Mouse (Mus musculus): ENCODE measurements at regions not wholly inside any gene's neighbourhood (a gene's known extent, or its start where the extent isn't known, plus 50 kb on each side); places are given as distances from the start of the nearest gene placed in this dataset.

- no peak for DNase-seq (ENCODE audit: low spot score in 2 of 2)
Observed at GRCm38 (mm10) chr1:81746013-81746412, 486.9 kb upstream of the Gm9747 start.

DNA sequence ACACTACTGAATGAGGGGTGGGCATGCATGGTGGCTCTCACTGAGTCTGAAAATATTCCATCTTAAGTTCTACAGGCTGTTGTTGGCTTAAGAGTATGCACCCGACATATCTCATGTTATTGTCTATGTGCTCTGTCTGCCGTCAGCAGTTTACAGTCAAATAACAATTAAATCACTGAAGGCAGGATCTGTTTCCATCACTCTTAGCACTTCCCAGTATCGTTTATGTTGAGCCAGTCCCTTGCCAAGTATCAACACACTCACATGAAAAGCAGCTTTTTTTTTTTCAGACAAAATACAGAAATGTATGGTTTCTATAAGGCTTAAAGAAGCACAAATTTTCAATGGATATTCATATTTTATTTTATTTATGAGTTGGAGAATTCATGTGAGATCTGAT is 485.9 kb upstream of the Gm9747 start:
- DNase-seq (ENCODE audit: low spot score in 2 of 2): no peak

DNA sequence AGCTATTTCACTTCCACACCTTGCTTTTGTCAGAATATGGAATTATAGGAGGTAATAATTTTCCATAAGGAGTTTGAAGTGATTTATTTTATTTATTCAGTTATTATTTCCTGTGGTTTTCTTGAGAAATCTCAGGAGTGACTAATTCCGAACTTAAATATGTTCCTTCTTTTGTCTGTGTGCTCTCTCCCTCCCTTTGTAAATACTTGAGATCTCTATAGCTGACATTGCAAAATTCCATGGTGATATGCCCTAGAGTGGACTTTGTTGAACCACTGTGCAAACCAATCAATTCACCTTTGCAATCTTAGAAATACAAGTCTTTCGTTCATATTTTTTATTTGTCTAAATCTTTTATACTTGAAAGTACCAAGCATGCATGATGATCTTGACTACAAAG is 478.8 kb upstream of the Gm9747 start:
- no peak for DNase-seq (ENCODE audit: low spot score in 2 of 2)

GRCm38 (mm10) chr1:81755281-81755680 is 477.6 kb upstream of the Gm9747 start:
- DNase-seq (ENCODE audit: low spot score in 2 of 2): no peak

DNA sequence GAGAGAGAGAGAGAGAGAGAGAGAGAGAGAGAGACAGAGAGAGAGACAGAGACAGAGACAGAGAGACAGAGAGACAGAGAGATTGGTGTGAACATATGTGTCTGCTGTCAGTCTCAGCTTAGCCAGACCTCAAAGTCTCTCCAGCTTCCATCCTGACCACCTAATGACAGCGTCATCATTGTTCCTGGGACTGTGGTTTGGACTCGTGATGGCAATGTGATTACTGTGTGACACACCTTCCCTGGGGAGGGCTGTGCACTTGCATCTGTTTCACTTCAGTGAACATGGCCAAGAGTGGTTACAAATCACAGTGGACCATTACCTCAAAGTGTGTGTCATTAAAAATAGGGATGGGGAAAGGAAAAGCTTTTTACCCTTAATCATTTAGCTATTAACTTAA is 477.2 kb upstream of the Gm9747 start:
- DNase-seq (ENCODE audit: low spot score in 2 of 2): no peak

- no peak for DNase-seq (ENCODE audit: low spot score in 2 of 2)
Observed at GRCm38 (mm10) chr1:81759919-81760318, 473.0 kb upstream of the Gm9747 start.

DNA sequence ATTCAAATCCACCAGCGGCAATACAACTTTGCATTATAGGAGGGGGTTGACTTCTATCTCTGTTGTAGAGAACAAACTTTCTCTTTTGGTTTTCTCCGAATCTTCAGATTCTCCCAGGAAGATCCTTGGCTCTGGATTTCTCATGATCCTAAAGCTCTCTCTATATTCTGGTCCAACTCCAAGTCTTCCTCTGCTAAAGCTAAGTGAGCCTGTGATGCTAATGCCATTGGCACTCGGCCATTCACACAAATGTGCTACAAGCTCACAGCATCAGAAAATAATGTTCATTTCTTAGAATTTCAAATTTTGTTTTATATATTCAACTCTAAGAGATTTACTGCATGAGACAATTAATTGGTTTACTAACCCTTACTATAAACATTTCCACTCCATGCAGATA is 461.2 kb upstream of the Gm9747 start:
- no peak for DNase-seq (ENCODE audit: low spot score in 2 of 2)

DNA sequence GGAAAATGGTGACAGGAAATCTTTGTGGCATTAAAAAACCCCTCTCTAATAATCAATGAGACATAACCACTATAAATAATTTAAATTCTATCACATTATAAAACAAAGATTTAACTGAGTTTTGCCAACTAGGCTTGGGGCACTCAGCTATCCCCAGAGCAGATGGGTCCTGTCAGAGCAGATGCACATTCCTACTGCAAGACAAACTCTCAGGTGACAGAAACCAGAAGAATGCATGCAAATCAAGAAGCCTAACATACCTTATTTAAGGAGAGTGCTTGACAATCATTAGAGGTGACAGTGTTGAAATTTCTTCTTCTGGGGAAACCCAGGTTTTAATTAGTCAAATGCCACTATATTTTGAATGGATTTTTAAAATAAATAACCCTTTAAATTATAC is 452.3 kb upstream of the Gm9747 start:
- DNase-seq (ENCODE audit: low spot score in 2 of 2): no peak

- DNase-seq (ENCODE audit: low spot score in 2 of 2): no peak
Observed at GRCm38 (mm10) chr1:81784305-81784704, 448.6 kb upstream of the Gm9747 start.

DNA sequence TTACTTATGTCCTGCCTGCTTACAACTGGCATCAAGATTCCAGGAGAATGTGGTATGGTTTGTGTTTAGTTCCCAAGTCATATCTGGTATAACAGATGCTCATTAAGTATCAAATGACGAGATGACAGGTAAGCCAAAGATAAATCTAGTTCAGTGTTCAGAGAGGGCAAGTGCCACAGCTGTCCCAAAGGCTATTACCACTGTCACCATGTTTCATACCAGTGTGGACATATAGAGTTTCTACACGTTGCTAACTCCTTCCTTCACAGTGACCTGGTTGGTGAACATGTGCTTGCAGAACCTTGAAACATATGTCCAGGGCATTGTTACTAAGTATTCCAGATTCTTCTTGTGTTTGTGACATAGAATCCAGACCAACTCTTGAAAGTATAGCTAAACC is 438.1 kb upstream of the Gm9747 start:
- no peak for DNase-seq (ENCODE audit: low spot score in 2 of 2)

DNA sequence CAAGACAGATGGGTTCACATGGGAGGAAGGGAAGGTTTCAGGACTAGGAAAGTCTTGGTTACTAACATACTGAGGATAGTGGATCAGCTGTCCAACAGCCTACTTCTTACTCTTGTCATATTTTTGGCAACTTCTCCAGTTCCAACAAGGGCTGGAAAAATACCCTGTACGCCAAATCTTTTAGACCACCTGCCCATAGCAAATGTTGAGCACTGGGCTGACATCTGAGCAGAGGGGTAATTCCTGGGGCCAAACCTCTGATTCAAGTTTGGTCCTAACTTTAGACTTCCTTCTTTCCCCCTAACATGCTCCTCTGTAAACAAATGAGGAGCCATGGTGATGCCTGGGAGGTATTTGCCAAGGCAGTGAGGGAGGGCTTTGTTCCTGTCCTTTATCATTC is 437.5 kb upstream of the Gm9747 start:
- DNase-seq (ENCODE audit: low spot score in 2 of 2): no peak

DNA sequence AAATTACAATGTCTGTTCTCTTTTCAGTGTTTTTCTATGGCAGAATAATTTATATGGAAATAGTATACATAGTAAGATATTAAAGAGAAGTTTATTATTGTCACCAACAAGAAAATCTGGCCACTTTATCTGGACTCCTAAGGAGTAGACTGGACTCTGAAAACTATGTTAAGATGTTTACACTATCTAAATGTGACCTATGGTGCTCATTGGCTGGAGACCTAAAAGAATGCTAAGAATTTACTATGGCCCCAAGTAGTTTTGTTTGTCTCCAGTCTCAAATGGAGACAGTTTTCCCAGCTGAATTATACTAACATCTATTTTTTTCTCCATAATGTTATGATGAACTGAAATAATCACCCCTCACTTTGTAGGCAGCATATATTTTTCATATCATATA is 421.3 kb upstream of the Gm9747 start:
- DNase-seq (ENCODE audit: low spot score in 2 of 2): no peak

DNA sequence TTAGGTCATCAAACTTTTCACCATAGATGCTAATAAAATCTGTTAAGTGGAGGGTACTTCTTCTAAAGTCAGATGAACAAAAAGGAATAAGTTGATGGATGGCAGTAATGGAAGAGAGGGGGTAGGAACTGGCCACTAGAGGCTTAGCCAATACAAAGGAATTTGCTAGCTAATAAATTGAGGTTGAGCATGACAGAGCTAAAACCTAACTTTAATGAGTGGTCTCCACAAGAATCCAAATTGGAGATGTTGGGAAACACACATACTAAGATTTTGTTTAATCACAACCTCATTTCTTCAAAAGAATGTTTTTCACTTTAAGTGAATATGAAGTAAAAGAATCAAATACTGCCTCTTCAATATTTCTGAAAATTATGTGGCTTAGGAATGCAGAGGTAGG is 414.0 kb upstream of the Gm9747 start:
- no peak for DNase-seq (ENCODE audit: low spot score in 2 of 2)

DNA sequence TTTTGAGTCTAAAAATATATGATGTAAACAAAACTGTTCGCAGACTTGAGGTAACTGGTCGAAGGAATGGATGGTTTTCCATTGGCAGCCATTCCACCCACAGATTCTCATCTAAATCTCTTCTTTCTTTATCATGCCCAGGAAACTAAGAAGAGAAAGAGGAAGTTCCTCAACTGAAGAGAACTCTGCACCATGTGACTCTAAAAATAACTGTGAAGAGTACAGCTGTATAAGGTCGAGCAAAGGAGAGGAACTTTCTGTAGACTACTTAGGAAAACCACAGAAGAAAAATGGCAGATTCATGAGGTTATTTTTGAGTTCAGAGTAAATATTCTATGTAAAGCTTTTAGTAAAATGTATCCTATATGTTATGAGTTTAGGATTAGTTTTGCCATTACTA is 390.9 kb upstream of the Gm9747 start:
- no peak for DNase-seq (ENCODE audit: low spot score in 2 of 2)

- no peak for DNase-seq (ENCODE audit: low spot score in 2 of 2)
Observed at GRCm38 (mm10) chr1:81850462-81851144, 382.3 kb upstream of the Gm9747 start.

- DNase-seq (ENCODE audit: low spot score in 2 of 2): no peak
Observed at GRCm38 (mm10) chr1:81859464-81859863, 373.4 kb upstream of the Gm9747 start.

- no peak for DNase-seq (ENCODE audit: low spot score in 2 of 2)
Observed at GRCm38 (mm10) chr1:81864571-81864970, 368.3 kb upstream of the Gm9747 start.

- no peak for DNase-seq (ENCODE audit: low spot score in 2 of 2)
Observed at GRCm38 (mm10) chr1:81886940-81887531, 345.9 kb upstream of the Gm9747 start.

- DNase-seq (ENCODE audit: low spot score in 2 of 2): no peak
Observed at GRCm38 (mm10) chr1:81897241-81897640, 335.7 kb upstream of the Gm9747 start.

DNA sequence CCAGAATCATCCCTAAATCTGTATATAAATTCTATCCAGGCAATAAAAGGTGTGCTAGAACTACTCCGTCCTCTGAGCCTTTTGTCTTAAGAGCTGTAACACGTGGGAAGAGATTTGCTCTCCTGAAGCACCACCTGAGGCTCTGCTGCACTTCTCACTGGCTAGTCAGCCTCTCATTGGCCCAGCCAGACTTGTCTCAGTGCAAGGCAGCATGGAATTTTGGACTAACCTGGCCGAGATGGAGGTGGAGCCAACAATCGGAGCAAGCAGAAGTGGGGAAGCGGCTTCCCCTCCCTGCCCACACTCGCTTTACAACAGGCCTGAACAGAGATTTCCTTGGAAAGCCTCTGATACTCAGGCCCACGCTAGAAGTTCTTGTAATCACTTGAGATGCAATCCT is 332.1 kb upstream of the Gm9747 start:
- DNase-seq (ENCODE audit: low spot score in 2 of 2): no peak

DNA sequence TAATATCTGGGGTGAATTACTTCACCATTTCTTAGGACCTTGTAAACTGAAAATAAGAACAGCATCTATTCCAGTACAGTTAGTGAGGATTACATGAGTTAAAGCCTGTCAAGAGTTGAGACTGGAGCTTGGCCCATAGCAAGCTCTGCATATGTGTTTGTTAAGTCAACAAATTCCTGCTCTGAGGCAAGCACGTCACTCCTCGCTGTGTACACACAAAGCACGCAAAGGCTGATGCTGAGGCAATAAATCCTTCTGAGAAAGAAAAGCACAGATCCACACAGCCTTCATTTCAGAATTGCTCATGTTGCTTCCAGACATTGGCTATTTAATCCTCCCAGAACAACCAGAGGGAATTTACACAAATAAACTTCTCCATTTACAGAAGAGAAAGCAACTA is 328.9 kb upstream of the Gm9747 start:
- no peak for DNase-seq (ENCODE audit: low spot score in 2 of 2)

- DNase-seq (ENCODE audit: low spot score in 2 of 2): no peak
Observed at GRCm38 (mm10) chr1:81912607-81913006, 320.3 kb upstream of the Gm9747 start.

DNA sequence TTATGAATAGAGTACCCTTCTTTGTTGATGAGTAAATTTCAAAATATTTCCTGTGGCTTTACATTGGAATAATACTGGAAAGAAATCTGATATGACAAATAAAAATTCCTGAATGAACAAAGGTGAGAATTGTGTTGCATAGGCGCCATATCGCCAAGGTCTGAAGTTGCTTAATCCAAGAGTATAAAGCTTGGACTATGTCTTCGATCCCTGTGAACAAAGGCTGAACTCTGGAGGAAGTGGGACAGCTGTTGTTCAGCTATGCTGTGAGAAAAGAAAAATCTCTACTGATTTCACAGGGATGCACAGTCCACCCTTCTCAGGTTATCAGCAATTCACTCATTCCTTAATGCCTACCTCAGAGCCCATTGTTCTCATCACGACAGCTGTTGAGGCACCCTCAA is 319.3 kb upstream of the Gm9747 start:
- no peak for DNase-seq (ENCODE audit: low spot score in 2 of 2)

GRCm38 (mm10) chr1:81916840-81917239 is 316.1 kb upstream of the Gm9747 start:
- DNase-seq (ENCODE audit: low spot score in 2 of 2): no peak
